Mouse (Mus musculus): ENCODE results near the gene Adk. TPM values are rescaled to one million over a fixed set of nuclear protein-coding genes. Genes with fewer than 3 reads are reported as not detected.

Adk gene
- polyA plus RNA-seq, 1 experiment from 2014 or later: 242 TPM

GRCm38 (mm10) chr14:21402157-21402601 is 349.8 kb downstream of the Adk start:
- no peak overlapping the region for H3K4me2 ChIP-seq
- WGBS: 73% methylated on average over 8 of the region's 8 CpGs
- no peak for ATAC-seq (ENCODE audit: extremely low read depth, insufficient number of reproducible peaks, low FRiP score, low TSS enrichment)

DNA sequence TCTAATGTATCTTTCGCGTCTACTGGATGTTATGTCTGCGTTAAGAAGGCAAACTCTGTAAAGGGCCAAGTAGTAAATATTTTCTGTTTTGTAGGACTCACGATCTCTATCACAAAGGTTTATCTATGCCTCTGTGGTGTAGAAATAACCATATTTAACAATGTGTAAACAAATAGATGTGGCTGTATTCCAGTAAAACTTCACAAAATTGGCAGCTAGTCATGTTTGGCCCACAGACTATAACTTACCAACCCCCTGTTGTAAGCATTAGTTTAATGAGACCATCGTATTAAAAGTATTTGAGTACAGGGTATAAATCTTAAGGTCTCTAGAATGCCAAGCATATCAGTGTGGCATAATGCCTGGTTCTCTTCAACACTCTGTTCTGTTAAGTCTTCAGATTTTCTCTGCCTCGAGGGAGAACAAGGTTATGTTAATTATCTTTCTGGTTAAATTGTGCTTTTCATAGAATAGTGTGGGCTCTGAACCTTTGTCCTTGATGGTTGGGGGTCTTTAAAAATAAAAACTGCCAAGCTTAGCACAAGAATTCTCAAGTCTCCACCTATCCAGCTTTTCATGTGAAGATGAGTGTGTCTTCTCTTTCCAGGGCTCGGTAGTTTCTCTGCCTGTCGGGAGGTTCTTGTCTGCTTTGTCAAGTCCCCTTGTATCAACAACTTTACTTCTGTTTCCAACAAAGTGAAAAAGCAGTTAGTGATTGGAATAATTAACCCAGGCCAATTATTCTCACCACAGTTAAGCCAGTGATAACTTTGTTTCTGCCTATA is 350.4 kb downstream of the Adk start:
- Histone ChIP-seq H3K9me3 (no peaks in the 10 kb centered on the region), H3K27ac (replicated peaks) (no peak overlapping the region; the same call in 1 of the 2 replicates), H3K27me3 (replicated peaks) (no peaks in the 10 kb centered on the region), H3K36me3 (peaks cover 11% of the 10 kb centered on the region), H3K4me3 (no peak overlapping the region), H3K4me1 (peaks cover 20% of the 10 kb centered on the region), H3K9ac (no peak overlapping the region), H3K4me2 (no peak overlapping the region)
- 74% methylated on average over 8 of the region's 8 CpGs for WGBS
- ATAC-seq (ENCODE audit: extremely low read depth, insufficient number of reproducible peaks, low FRiP score, low TSS enrichment): no peak

More at GRCm38 (mm10) chr14:21402157-21402601, 349.8 kb downstream of the Adk start:
- Histone ChIP-seq H3K27me3 (replicated peaks) (no peaks in the 10 kb centered on the region), H3K9ac (no peak overlapping the region), H3K9me3 (no peaks in the 10 kb centered on the region), H3K4me1 (peaks cover 20% of the 10 kb centered on the region), H3K36me3 (peaks cover 14% of the 10 kb centered on the region), H3K4me3 (no peak overlapping the region), H3K27ac (replicated peaks) (no peak overlapping the region; the same call in 1 of the 2 replicates)

DNA sequence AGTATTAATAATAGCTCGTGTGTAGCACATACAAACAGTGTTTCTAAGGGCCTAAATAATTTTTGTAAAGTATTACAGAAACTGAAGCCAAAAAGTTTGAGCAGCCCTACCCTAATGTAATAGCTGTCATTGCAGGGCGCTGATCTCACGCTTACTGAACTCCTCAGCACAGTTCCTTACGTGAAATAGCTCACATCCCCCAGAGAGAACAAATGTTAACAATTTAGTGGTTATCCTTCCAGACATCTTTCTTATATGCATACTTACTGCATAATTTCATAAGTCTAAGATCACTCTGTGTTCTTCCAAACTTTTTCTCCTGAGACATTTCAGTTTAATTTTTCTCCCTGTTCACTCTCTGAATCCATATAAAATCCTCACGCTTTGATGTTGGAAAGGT is 354.6 kb downstream of the Adk start:
- H3K36me3 ChIP-seq: no peaks in the 10 kb centered on the region
- H3K9me3 ChIP-seq: no peaks in the 10 kb centered on the region
- no peak overlapping the region for H3K4me3 ChIP-seq
- H3K4me2 ChIP-seq: no peak overlapping the region
- ATAC-seq (ENCODE audit: extremely low read depth, insufficient number of reproducible peaks, low FRiP score, low TSS enrichment): no peak
- 88% methylated on average over 5 of the region's 5 CpGs for WGBS
- H3K9ac ChIP-seq: no peak overlapping the region
- no peaks in the 10 kb centered on the region for H3K27me3 ChIP-seq (replicated peaks)
- H3K4me1 ChIP-seq: peaks cover 11% of the 10 kb centered on the region
- H3K27ac ChIP-seq (replicated peaks): no peak overlapping the region

DNA sequence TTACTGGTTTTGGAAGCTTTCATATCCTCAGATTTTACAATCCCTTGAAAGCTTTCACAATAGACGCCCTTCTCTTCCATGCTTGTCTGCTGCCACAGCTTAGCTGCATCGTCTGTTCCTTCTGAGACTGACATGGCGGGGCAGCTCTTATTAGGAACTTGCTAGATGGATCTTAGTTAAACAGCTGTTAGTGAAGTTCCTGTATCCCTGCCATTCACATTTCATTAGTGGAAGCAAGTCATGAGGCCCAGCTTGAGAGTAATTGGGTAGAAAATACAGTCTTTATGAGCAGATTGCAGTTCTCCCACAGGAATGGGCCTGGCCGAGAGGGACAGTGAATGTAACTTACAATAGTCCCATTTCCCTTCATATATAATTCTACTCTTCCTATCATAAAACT is 356.5 kb downstream of the Adk start:
- Histone ChIP-seq H3K27me3 (replicated peaks) (no peaks in the 10 kb centered on the region), H3K4me2 (no peak overlapping the region), H3K9ac (no peak overlapping the region), H3K4me1 (no peaks in the 10 kb centered on the region), H3K4me3 (no peak overlapping the region), H3K9me3 (no peaks in the 10 kb centered on the region), H3K36me3 (no peaks in the 10 kb centered on the region), H3K27ac (replicated peaks) (no peak overlapping the region)
- ATAC-seq (ENCODE audit: extremely low read depth, insufficient number of reproducible peaks, low FRiP score, low TSS enrichment): no peak
- 88% methylated on average over 4 of the region's 4 CpGs for WGBS

DNA sequence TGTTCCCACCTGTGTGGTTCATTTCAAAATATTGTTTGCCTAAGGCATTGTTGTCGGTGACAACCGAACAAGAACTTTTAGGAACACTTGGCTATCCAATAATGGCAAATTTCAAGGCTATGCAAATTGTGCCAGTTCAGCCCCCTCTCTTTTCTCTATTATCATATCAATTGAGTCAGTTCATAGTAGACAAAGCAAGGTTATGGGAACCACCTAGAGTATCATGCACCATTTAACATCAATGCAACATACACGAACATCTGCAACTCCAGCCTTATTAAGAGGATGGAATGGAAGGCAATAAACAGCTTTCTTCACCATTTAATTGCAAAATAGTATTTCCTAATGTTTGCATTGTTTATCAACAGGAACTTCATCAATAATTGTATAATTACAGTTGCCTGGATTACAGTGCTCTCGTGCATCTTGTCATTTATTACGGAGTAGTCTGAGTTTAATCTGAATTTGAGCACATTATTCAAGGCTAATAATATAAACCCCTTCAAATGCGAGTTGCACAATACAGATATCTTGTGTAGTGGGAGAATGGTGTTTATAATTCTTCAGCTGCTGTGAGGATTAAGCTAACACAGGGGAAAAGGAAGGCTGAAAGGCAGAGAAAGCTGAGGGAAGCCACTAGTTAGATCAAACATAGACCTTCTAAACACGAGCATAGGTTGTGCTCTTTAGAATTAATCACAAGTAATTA is 358.5 kb downstream of the Adk start:
- no peak overlapping the region for H3K4me2 ChIP-seq
- 86% methylated on average over 7 of the region's 7 CpGs for WGBS

DNA sequence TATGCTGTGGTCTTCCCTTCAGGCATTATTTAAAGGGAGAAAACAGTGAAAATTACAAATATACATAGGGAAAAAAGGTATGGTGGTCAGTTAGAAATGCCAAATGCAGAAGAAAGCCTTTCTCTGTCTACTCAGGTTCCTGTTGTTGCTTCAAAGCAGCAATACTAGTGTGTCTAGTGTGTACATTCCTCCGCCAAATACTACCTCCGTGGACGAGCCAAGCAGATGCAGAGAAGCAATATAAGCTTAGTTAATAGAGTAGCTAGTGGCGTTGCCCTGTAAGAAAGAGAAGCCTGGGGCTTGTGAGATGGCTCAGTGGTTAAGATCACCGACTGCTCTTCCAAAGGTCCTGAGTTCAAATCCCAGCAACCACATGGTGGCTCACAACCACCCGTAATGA is 359.1 kb downstream of the Adk start:
- H3K9ac ChIP-seq: no peak overlapping the region
- H3K9me3 ChIP-seq: no peaks in the 10 kb centered on the region
- H3K4me3 ChIP-seq: no peak overlapping the region
- no peaks in the 10 kb centered on the region for H3K4me1 ChIP-seq
- no peak for ATAC-seq (ENCODE audit: extremely low read depth, insufficient number of reproducible peaks, low FRiP score, low TSS enrichment)
- no peaks in the 10 kb centered on the region for H3K27me3 ChIP-seq (replicated peaks)
- H3K36me3 ChIP-seq: no peaks in the 10 kb centered on the region
- WGBS: 90% methylated on average over 6 of the region's 6 CpGs
- H3K27ac ChIP-seq (replicated peaks): no peak overlapping the region
- no peak overlapping the region for H3K4me2 ChIP-seq

More for the DNA sequence above, 358.5 kb downstream of the Adk start:
- Histone ChIP-seq H3K9me3 (no peaks in the 10 kb centered on the region), H3K4me1 (no peaks in the 10 kb centered on the region), H3K27ac (replicated peaks) (no peak overlapping the region), H3K4me3 (no peak overlapping the region), H3K36me3 (no peaks in the 10 kb centered on the region), H3K27me3 (replicated peaks) (no peaks in the 10 kb centered on the region), H3K9ac (no peak overlapping the region)
- no peak for ATAC-seq (ENCODE audit: extremely low read depth, insufficient number of reproducible peaks, low FRiP score, low TSS enrichment)

GRCm38 (mm10) chr14:21418332-21418731 is 366.0 kb downstream of the Adk start:
- Histone ChIP-seq H3K36me3 (no peaks in the 10 kb centered on the region), H3K4me1 (peaks cover 15% of the 10 kb centered on the region), H3K9me3 (no peaks in the 10 kb centered on the region), H3K27ac (replicated peaks) (peak overlapping the region; percentile 26), H3K9ac (no peak overlapping the region), H3K4me2 (no peak overlapping the region), H3K4me3 (no peak overlapping the region), H3K27me3 (replicated peaks) (no peaks in the 10 kb centered on the region)
- WGBS: 35% methylated on average over 7 of the region's 7 CpGs
- no peak for ATAC-seq (ENCODE audit: extremely low read depth, insufficient number of reproducible peaks, low FRiP score, low TSS enrichment)

- no peak overlapping the region for H3K4me3 ChIP-seq
- WGBS: 67% methylated on average over 7 of the region's 7 CpGs
- peaks cover 35% of the 10 kb centered on the region for H3K36me3 ChIP-seq
- no peaks in the 10 kb centered on the region for H3K27me3 ChIP-seq (replicated peaks)
- H3K4me1 ChIP-seq: peaks cover 20% of the 10 kb centered on the region
- H3K27ac ChIP-seq (replicated peaks): peak overlapping the region; percentile 29; the same call in 1 of the 2 replicates
- ATAC-seq (ENCODE audit: extremely low read depth, insufficient number of reproducible peaks, low FRiP score, low TSS enrichment): no peak
- no peaks in the 10 kb centered on the region for H3K9me3 ChIP-seq
- peak overlapping the region; percentile 40; the same call in 1 of the 2 replicates for H3K9ac ChIP-seq
- H3K4me2 ChIP-seq: no peak overlapping the region
These were observed 375.0 kb downstream of the Adk start for GRCm38 (mm10) chr14:21427369-21427768.

GRCm38 (mm10) chr14:21433415-21433814 is 381.0 kb downstream of the Adk start:
- Histone ChIP-seq H3K27me3 (replicated peaks) (no peaks in the 10 kb centered on the region), H3K36me3 (peaks cover 20% of the 10 kb centered on the region), H3K4me2 (no peak overlapping the region), H3K4me3 (no peak overlapping the region), H3K9ac (no peak overlapping the region), H3K9me3 (no peaks in the 10 kb centered on the region), H3K4me1 (peaks cover 25% of the 10 kb centered on the region), H3K27ac (replicated peaks) (no peak overlapping the region)
- 84% methylated on average over 4 of the region's 4 CpGs for WGBS
- ATAC-seq (ENCODE audit: extremely low read depth, insufficient number of reproducible peaks, low FRiP score, low TSS enrichment): no peak

- WGBS: 78% methylated on average over 5 of the region's 5 CpGs
- H3K27ac ChIP-seq (replicated peaks): peak overlapping the region; percentile 29; the same call in 1 of the 2 replicates
- H3K27me3 ChIP-seq (replicated peaks): no peaks in the 10 kb centered on the region
- H3K4me2 ChIP-seq: no peak overlapping the region
- ATAC-seq (ENCODE audit: extremely low read depth, insufficient number of reproducible peaks, low FRiP score, low TSS enrichment): no peak
- H3K4me3 ChIP-seq: no peak overlapping the region
- no peaks in the 10 kb centered on the region for H3K9me3 ChIP-seq
- H3K4me1 ChIP-seq: peaks cover 30% of the 10 kb centered on the region
- H3K36me3 ChIP-seq: peaks cover 20% of the 10 kb centered on the region
- H3K9ac ChIP-seq: no peak overlapping the region
These were observed 381.6 kb downstream of the Adk start for GRCm38 (mm10) chr14:21433995-21434394.

- Histone ChIP-seq H3K36me3 (peaks cover 20% of the 10 kb centered on the region), H3K4me1 (peaks cover 36% of the 10 kb centered on the region), H3K4me2 (peak overlapping the region; percentile 49), H3K27ac (replicated peaks) (peak overlapping the region; percentile 74), H3K4me3 (no peak overlapping the region), H3K27me3 (replicated peaks) (no peaks in the 10 kb centered on the region), H3K9me3 (no peaks in the 10 kb centered on the region), H3K9ac (peak overlapping the region; percentile 50; the same call in 1 of the 2 replicates)
- WGBS: 24% methylated on average over 9 of the region's 9 CpGs
- ATAC-seq (ENCODE audit: extremely low read depth, insufficient number of reproducible peaks, low FRiP score, low TSS enrichment): no peak
These were observed 382.3 kb downstream of the Adk start for GRCm38 (mm10) chr14:21434686-21435085.
